Mouse (Mus musculus): ENCODE measurements at regions not wholly inside any gene's neighbourhood (a gene's known extent, or its start where the extent isn't known, plus 50 kb on each side); places are given as distances from the start of the nearest gene placed in this dataset.

DNA sequence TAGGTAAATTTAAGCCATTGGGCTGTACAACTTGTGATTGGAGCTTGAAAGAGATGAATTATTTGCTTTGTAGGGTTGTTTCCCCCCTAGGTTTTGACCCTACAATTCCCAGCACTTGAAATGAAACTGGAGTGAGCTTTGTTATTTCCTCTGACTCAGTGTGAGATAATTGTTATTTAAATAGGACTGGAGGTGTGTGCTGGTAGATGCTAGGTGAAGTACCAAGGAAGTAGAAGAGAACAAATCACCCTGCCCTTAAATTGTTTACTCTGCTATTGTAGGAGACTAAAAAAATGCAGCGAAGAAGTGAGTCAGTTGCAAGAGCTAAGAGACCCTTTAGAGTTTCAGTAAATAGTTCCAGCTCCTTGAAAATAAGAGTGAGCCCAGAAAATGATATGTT lies 82.1 kb upstream of the Kcnip4 start:
- TF ChIP-seq GATA1 (IDR thresholded peaks at IDR 0.05; ENCODE audit: low read length): no peak
- no peak for TF ChIP-seq TAL1 (IDR thresholded peaks at IDR 0.05; ENCODE audit: low read length)

Measured in erythroblast, embryonic 14.5 days (primary cell).